9 mouse cellular contexts compared by ENCODE assay signal in the genomic region with DNA sequence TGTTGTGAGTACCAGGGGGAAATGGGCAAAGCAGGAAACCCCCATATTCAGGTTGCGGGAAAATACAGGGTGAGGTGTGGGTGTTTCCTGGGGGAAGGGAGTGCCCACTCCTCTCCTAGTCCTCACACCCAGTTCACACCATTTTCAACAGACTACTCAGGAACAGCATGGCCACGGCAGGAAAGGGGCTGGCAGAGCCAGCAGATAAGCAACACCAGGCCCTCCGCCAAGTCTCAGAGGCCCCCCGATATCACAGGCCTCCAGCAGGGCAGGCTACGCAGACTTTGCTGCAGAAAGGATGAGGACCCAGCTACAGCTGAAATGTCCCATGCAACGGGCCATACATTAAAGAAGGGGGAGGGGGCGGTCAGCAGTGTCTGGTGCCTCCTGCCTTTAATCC. TPM values are rescaled to one million over a fixed set of nuclear protein-coding genes. Genes with fewer than 3 reads are reported as not detected.
A peak's percentile ranks its signal among the peaks of the same experiment; 100 is the strongest.
DNase-seq lines count a peak whose midpoint lies in the region; ATAC-seq lines count a peak whose summit lies in the region.
"Had no signal": no experiment of that assay in that cellular context is flagged by ENCODE, and none has a peak within 500 bp of the region (broad histone marks: within the 10 kb centered on the region; RNA-seq: fewer than 3 reads in every experiment).

No protein-coding gene starts in this region.

- WGBS in lung, embryonic 15.5 days: 42% methylated on average over 7 of the region's 7 CpGs
- 91% methylated on average over 7 of the region's 7 CpGs for WGBS in midbrain, embryonic 13.5 days

- no peak overlapping the region for H3K4me3 ChIP-seq in lung, embryonic 15.5 days
- no peak overlapping the region for H3K4me3 ChIP-seq in midbrain, embryonic 13.5 days (replicated peaks)
- H3K4me3 ChIP-seq: limb, embryonic 15.5 days had no signal

- H3K9ac ChIP-seq in lung, embryonic 15.5 days: no peak overlapping the region
- H3K9ac ChIP-seq in midbrain, embryonic 13.5 days (replicated peaks): no peak overlapping the region
- H3K9ac ChIP-seq: limb, embryonic 15.5 days had no signal

- 0 out of 2 replicates have a peak overlapping the region, but pooled peaks have one; percentile 23 for H3K4me2 ChIP-seq in lung, embryonic 15.5 days
- H3K4me2 ChIP-seq in midbrain, embryonic 13.5 days (replicated peaks): no peak overlapping the region
- H3K4me2 ChIP-seq: limb, embryonic 15.5 days had no signal

- no peak for DNase-seq in lung, postnatal 25 days (ENCODE audit: low spot score)
- DNase-seq in spleen, postnatal 14 days (ENCODE audit: low spot score in 2 of 2): peak; percentile 53 to 59
- no peak for DNase-seq in adrenal gland, postnatal 36 days
- DNase-seq: cerebellum, adult 8-10 months had no signal

- ATAC-seq in lung, embryonic 15.5 days (ENCODE audit: borderline replicate concordance, extremely low read depth, low FRiP score, low TSS enrichment): peak; percentile 50; the same call in 1 of the 2 replicates
- ATAC-seq in erythroblast, adult 5-6 weeks (replicated peaks; ENCODE audit: low FRiP score, poor library complexity, severe bottlenecking): peak; percentile 68
- ATAC-seq in hematopoietic stem cell, adult 5-6 weeks (replicated peaks in 1 of 2; ENCODE audit: insufficient read depth in 1 of 2, low FRiP score in 2 of 2, low TSS enrichment in 1 of 2, low read depth in 1 of 2, poor library complexity in 2 of 2, severe bottlenecking in 2 of 2): peak; percentile 31 to 44; a peak in 3 of 4 replicates
- ATAC-seq in midbrain, embryonic 13.5 days: no peak

- H3K9me3 ChIP-seq in lung, embryonic 15.5 days: no peaks in the 10 kb centered on the region
- no peaks in the 10 kb centered on the region for H3K9me3 ChIP-seq in midbrain, embryonic 13.5 days
- H3K9me3 ChIP-seq: limb, embryonic 15.5 days had no signal

- peaks cover 83% of the 10 kb centered on the region for H3K4me1 ChIP-seq in lung, embryonic 15.5 days
- peaks cover 40% of the 10 kb centered on the region for H3K4me1 ChIP-seq in midbrain, embryonic 13.5 days (replicated peaks)

- no peaks in the 10 kb centered on the region for H3K36me3 ChIP-seq in lung, embryonic 15.5 days
- peaks cover 6% of the 10 kb centered on the region; the same call in 1 of the 2 replicates for H3K36me3 ChIP-seq in midbrain, embryonic 13.5 days
- H3K36me3 ChIP-seq: limb, embryonic 15.5 days had no signal

- no peaks in the 10 kb centered on the region for H3K27me3 ChIP-seq in lung, embryonic 15.5 days
- no peaks in the 10 kb centered on the region for H3K27me3 ChIP-seq in midbrain, embryonic 13.5 days
- H3K27me3 ChIP-seq: limb, embryonic 15.5 days had no signal

- H3K27ac ChIP-seq in lung, embryonic 15.5 days: peak overlapping the region; percentile 12; the same call in 1 of the 2 replicates
- no peak overlapping the region for H3K27ac ChIP-seq in midbrain, embryonic 13.5 days
- H3K27ac ChIP-seq: limb, embryonic 15.5 days had no signal

RNA-seq across cellular contexts. Expression of gene Stk24, which starts 14.4 kb away (rescaled TPM):
- 40.3 and 40.6 TPM in 2 replicates for polyA plus RNA-seq in lung, embryonic 15.5 days (2015; fragmentation: Nextera tagmentation; extraction: Ambion mirVana)
- 49.7 and 52.8 TPM in 2 replicates for total RNA-seq in erythroblast, adult 5-6 weeks (2015; ENCODE audit: low replicate concordance)
- total RNA-seq in erythroblast, adult 5-6 weeks (2017; ENCODE audit: low replicate concordance): 41.9 and 53.8 TPM in 2 replicates
- 85.3 and 102 TPM in 2 replicates for total RNA-seq in hematopoietic stem cell, adult 5-6 weeks (2017)
- total RNA-seq in adrenal gland, postnatal 36 days (2021): 100 to 1,000 TPM; 104 to 108 TPM
- 20.9 and 21.2 TPM in 2 replicates for polyA plus RNA-seq in midbrain, embryonic 13.5 days (2015; fragmentation: Nextera tagmentation; extraction: Ambion mirVana)

Comparison
In these comparisons a context has a peak if more than half of its experiments do, and no peak if none do; other contexts are left out.
1. DNase-seq: peak in spleen, postnatal 14 days (2 of 2); none in lung, postnatal 25 days (single experiment) and adrenal gland, postnatal 36 days (0 of 2).